Mouse (Mus musculus) C2C12 (cell line): ENCODE measurements at regions not wholly inside any gene's neighbourhood (a gene's known extent, or its start where the extent isn't known, plus 50 kb on each side); places are given as distances from the start of the nearest gene placed in this dataset.

ENCODE experiments used
- H3K27me3 ChIP-seq: one replicate; pipeline ENCODE4 v1.6.1; 2011; ENCODE audit not compliant: control insufficient read depth, insufficient read depth, insufficient read length
- H3K36me3 ChIP-seq: one replicate; pipeline ENCODE4 v1.6.1; 2011; ENCODE audit not compliant: control insufficient read depth, insufficient read depth
- H3K4me3 ChIP-seq: one replicate; pipeline ENCODE4 v1.5.1; 2011; ENCODE audit warnings: mild to moderate bottlenecking, control low read depth; ENCODE audit not compliant: poor library complexity, insufficient read depth, severe bottlenecking
- H3K79me2 ChIP-seq: one replicate; pipeline ENCODE4 v1.6.1; 2011; ENCODE audit not compliant: control insufficient read depth, insufficient read depth
- H3K79me3 ChIP-seq: one replicate; pipeline ENCODE4 v1.6.1; 2011; ENCODE audit warnings: low read depth, control low read depth
- H3ac ChIP-seq: one replicate; pipeline ENCODE3; 2011; ENCODE audit warnings: low read depth; ENCODE audit not compliant: control insufficient read depth, insufficient read length
- CEBPB ChIP-seq: IDR thresholded peaks from one replicate; pipeline ENCODE4 v1.6.1; 2011; ENCODE audit warnings: low read depth, mild to moderate bottlenecking, control low read depth, moderate library complexity
- CTCF ChIP-seq: IDR thresholded peaks from one replicate; pipeline ENCODE4 v1.5.1; 2011; ENCODE audit not compliant: control insufficient read depth, insufficient read depth, insufficient read length
- FOSL1 ChIP-seq: IDR thresholded peaks from one replicate; pipeline ENCODE4 v1.8.0; 2011; ENCODE audit warnings: mild to moderate bottlenecking, low read length; ENCODE audit not compliant: poor library complexity, insufficient read depth, severe bottlenecking
- MAX ChIP-seq: IDR thresholded peaks from one replicate; pipeline ENCODE4 v1.6.1; 2011; ENCODE audit warnings: mild to moderate bottlenecking, control low read depth
- MYOD1 ChIP-seq: IDR thresholded peaks from one replicate; pipeline ENCODE4 v1.6.1; 2011; ENCODE audit warnings: low read depth; ENCODE audit not compliant: control insufficient read depth, insufficient read length
- MYOG ChIP-seq: IDR thresholded peaks from one replicate; pipeline ENCODE4 v1.6.1; 2011; ENCODE audit not compliant: control insufficient read depth, insufficient read length; ENCODE audit errors: extremely low read depth
- USF1 ChIP-seq: IDR thresholded peaks from one replicate; pipeline ENCODE4 v1.6.1; 2011; ENCODE audit warnings: low read depth, mild to moderate bottlenecking, control low read depth, moderate library complexity

DNA sequence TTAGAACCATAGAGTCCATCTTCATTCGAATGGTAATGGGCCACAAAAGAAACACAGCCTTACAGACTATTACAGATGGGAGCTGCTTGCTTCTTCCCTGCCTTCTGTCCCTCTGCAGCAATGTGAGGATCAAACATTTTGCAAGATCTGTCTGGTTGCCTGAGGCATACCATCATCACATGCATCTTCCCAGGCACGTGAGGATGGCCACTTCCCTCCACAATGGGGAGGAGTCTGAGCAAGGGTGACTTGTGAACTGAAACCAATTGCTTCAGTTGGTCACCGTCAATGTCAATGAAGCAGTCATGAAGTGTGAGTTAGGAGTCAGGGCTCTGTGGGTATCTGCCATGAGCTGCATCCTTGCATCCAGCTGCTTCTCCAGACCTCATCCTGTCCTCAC, 123.5 kb downstream of the Gm826 start:
- Histone ChIP-seq H3K79me2 (no peaks in the 10 kb centered on the region), H3K79me3 (no peaks in the 10 kb centered on the region), H3K4me3 (no peak overlapping the region), H3ac (no peak overlapping the region), H3K36me3 (no peaks in the 10 kb centered on the region), H3K27me3 (no peaks in the 10 kb centered on the region)
- no peak for TF ChIP-seq CTCF
- no peak for TF ChIP-seq MYOG
- TF ChIP-seq CEBPB: no peak
- TF ChIP-seq USF1: no peak
- no peak for TF ChIP-seq MYOD1
- TF ChIP-seq MAX: no peak
- TF ChIP-seq FOSL1: no peak

- H3K36me3 ChIP-seq: no peaks in the 10 kb centered on the region
- no peak overlapping the region for H3K4me3 ChIP-seq
- TF ChIP-seq FOSL1 (no peak), MYOD1 (no peak), MYOG (no peak), USF1 (no peak), CTCF (no peak), MAX (no peak), CEBPB (no peak)
- no peaks in the 10 kb centered on the region for H3K27me3 ChIP-seq
- H3K79me2 ChIP-seq: no peaks in the 10 kb centered on the region
- H3K79me3 ChIP-seq: no peaks in the 10 kb centered on the region
- H3ac ChIP-seq: no peak overlapping the region
Observed at GRCm38 (mm10) chr2:160209589-160210264, 124.2 kb downstream of the Gm826 start.

DNA sequence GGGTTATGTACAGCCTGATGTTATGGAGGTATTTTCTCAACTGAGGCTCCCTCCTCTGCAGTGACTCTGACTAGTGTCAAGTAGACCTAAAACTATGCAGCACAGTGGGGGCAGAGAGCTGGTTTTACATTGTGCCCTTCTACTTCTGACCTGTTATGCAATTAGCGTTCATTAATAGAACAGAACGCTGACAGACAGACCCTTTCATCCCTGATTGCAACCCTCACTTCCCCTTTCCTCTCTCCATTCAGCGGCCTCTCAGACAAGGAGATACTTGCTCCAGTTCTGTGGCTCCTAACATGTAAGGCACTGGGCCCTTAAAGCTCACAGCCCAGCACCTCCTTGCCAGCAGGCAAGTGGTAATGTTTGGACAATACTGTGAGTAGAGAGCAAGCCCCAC, 125.7 kb downstream of the Gm826 start:
- no peak overlapping the region for H3K4me3 ChIP-seq
- no peaks in the 10 kb centered on the region for H3K36me3 ChIP-seq
- TF ChIP-seq FOSL1 (no peak), MYOD1 (no peak), MYOG (no peak), CEBPB (no peak), MAX (no peak), CTCF (no peak)
- H3ac ChIP-seq: no peak overlapping the region
- no peaks in the 10 kb centered on the region for H3K79me3 ChIP-seq
- H3K79me2 ChIP-seq: no peaks in the 10 kb centered on the region
- no peaks in the 10 kb centered on the region for H3K27me3 ChIP-seq

DNA sequence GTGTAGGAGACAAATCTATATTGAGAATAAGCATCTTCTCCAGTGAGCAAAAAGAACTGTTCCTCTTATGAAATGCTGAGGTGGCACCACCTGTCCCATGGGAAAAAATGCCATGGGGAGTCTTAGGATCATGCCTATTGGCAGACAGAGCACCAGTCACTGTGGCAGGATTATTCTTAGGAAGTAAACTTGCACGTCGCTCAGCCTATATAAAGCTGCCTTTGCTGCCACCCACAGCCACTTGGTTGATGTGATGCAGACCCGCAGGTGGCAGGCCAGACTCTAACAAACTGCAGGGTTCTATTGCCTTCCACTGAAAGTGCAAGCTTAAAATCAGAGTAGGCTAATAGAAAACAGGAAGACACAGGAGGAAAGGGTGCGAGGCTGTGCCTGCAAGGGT, 126.7 kb downstream of the Gm826 start:
- H3K79me3 ChIP-seq: no peaks in the 10 kb centered on the region
- no peaks in the 10 kb centered on the region for H3K27me3 ChIP-seq
- H3K79me2 ChIP-seq: no peaks in the 10 kb centered on the region
- TF ChIP-seq MYOG (no peak), CEBPB (no peak), FOSL1 (no peak), CTCF (no peak), MAX (no peak), MYOD1 (no peak), USF1 (no peak)
- H3K36me3 ChIP-seq: no peaks in the 10 kb centered on the region
- H3K4me3 ChIP-seq: no peak overlapping the region
- H3ac ChIP-seq: no peak overlapping the region

DNA sequence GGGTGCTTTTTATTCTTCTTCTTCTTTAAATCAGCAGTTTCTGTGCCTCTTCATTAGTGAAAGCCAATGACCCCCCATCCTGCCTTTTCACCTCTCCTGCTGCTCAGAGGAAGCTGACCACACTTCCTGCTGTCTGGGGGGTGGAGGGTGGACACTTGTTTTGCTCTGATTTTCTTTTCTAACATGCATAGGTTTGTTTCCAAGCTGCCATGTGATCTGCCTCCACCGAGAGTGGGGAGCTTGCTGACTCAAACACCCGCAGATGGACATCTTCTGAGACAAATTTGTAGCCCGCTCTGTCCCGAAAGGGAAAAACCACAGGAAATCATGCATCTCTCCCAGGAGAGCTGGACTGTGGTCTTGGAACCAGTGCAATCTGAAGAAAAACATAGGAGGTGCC, 141.3 kb downstream of the Gm826 start:
- Histone ChIP-seq H3K79me3 (no peaks in the 10 kb centered on the region), H3K79me2 (no peaks in the 10 kb centered on the region), H3ac (no peak overlapping the region), H3K4me3 (no peak overlapping the region), H3K27me3 (no peaks in the 10 kb centered on the region), H3K36me3 (no peaks in the 10 kb centered on the region)
- TF ChIP-seq USF1 (no peak), MYOD1 (no peak), MYOG (no peak), CTCF (no peak), FOSL1 (no peak), CEBPB (no peak), MAX (no peak)

DNA sequence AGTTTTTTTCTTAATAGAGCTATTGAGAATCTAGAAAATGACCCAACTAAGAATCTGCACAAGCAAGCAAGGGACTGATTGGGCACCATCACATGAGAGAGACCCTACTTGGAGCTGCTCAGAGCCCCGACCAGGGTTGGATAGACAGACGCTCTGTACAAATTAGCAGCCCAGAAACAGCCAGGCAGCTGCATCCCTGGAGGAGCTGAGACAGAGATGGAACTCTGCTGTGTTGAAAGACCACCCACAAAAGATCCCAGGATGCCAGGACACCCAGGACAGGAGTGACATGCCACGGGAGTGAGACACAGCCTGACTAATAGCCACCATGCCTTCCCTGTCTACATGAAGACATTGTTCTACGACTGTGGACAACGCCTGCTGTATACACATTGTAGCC, 147.9 kb downstream of the Gm826 start:
- H3K27me3 ChIP-seq: no peaks in the 10 kb centered on the region
- no peak overlapping the region for H3K4me3 ChIP-seq
- no peaks in the 10 kb centered on the region for H3K36me3 ChIP-seq
- no peaks in the 10 kb centered on the region for H3K79me2 ChIP-seq
- no peak overlapping the region for H3ac ChIP-seq
- no peaks in the 10 kb centered on the region for H3K79me3 ChIP-seq
- TF ChIP-seq FOSL1 (no peak), MYOD1 (no peak), MAX (no peak), CTCF (no peak), MYOG (no peak), USF1 (no peak), CEBPB (no peak)
